Mouse (Mus musculus) megakaryocyte, embryonic 14.5 days (primary cell): ENCODE results near the gene Runx3.

ENCODE experiments used
- FLI1 ChIP-seq: IDR thresholded peaks from 2 replicates; pipeline ENCODE4 v1.6.1; 2012; ENCODE audit warnings: low read length, inconsistent platforms, mixed read lengths
- GATA1 ChIP-seq: IDR thresholded peaks from 3 replicates; pipeline ENCODE4 v1.6.1; 2012; ENCODE audit warnings: mixed read lengths, low read length, inconsistent platforms, borderline replicate concordance

- TF ChIP-seq FLI1 (no peak), GATA1 (no peak)
Observed at GRCm38 (mm10) chr4:135073523-135073922, 46.9 kb upstream of the Runx3 start.
